In the genomic region with DNA sequence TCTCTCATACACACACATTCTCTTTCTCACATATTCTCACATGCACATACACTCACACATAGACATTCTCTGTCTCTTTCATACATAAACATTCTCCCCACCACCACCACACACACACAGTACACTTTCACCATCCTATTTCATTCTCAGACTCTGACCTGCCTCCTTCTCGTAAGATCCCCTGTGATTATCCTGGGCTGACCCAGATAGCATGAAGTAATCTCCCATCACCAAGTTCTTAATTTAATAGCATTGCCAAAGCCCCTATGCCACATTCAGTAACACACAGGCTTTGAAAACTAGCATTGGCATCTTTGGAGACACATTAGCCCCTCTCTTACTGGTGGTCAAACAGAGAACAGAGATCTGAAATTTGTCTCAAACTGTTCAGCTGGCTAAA, we compare ENCODE assay signal across 34 mouse cellular contexts.
"Had no signal": no experiment of that assay in that cellular context is flagged by ENCODE, and none has a peak within 500 bp of the region (broad histone marks: within the 10 kb centered on the region; RNA-seq: fewer than 3 reads in every experiment).

No protein-coding gene starts in this region.

- DNase-seq: heart, postnatal 10 days; heart, postnatal 14 days; heart, postnatal 36 days; heart, postnatal 4 days; kidney, adult 11 months; kidney, adult 18-20 months; kidney, adult 2 months; kidney, adult 8-10 months; kidney, adult 9 months; kidney, postnatal 10 days; kidney, postnatal 14 days; kidney, postnatal 25 days; kidney, postnatal 36 days; kidney, postnatal 4 days; layer of hippocampus, adult 9-11 months; layer of hippocampus, postnatal 36 days had no signal

- H3K9ac ChIP-seq: heart, embryonic 12.5 days; heart, embryonic 13.5 days; heart, embryonic 15.5 days; hindbrain, embryonic 12.5 days; hindbrain, embryonic 13.5 days; hindbrain, embryonic 14.5 days; hindbrain, embryonic 15.5 days; intestine, embryonic 15.5 days; kidney, embryonic 15.5 days had no signal

- H3K9me3 ChIP-seq: heart, embryonic 12.5 days; heart, embryonic 13.5 days; heart, embryonic 15.5 days; hindbrain, embryonic 10.5 days; hindbrain, embryonic 12.5 days; hindbrain, embryonic 13.5 days; hindbrain, embryonic 15.5 days; intestine, embryonic 15.5 days; kidney, embryonic 15.5 days had no signal

- H3K4me2 ChIP-seq: heart, embryonic 12.5 days; heart, embryonic 13.5 days; heart, embryonic 15.5 days; hindbrain, embryonic 12.5 days; hindbrain, embryonic 13.5 days; hindbrain, embryonic 14.5 days; hindbrain, embryonic 15.5 days; intestine, embryonic 15.5 days; kidney, embryonic 15.5 days had no signal

- H3K27me3 ChIP-seq: heart, embryonic 12.5 days; heart, embryonic 13.5 days; heart, embryonic 15.5 days; hindbrain, embryonic 12.5 days; hindbrain, embryonic 13.5 days; hindbrain, embryonic 15.5 days; intestine, embryonic 15.5 days; kidney, embryonic 15.5 days had no signal

- ATAC-seq: hindbrain, embryonic 16.5 days; hindbrain, postnatal 0 days; inflammation-experienced regulatory T-cells, adult 6 months; intestine, embryonic 15.5 days; intestine, embryonic 16.5 days; intestine, postnatal 0 days had no signal

- H3K4me3 ChIP-seq: heart, embryonic 12.5 days; heart, embryonic 13.5 days; heart, embryonic 15.5 days; hindbrain, embryonic 10.5 days; hindbrain, embryonic 12.5 days; hindbrain, embryonic 13.5 days; hindbrain, embryonic 15.5 days; intestine, embryonic 15.5 days; kidney, embryonic 15.5 days; layer of hippocampus, adult 2 months; left cerebral cortex, adult 2 months had no signal

- H3K36me3 ChIP-seq: heart, embryonic 12.5 days; heart, embryonic 13.5 days; heart, embryonic 15.5 days; hindbrain, embryonic 10.5 days; hindbrain, embryonic 12.5 days; hindbrain, embryonic 13.5 days; hindbrain, embryonic 15.5 days; intestine, embryonic 15.5 days; kidney, embryonic 15.5 days had no signal

- H3K27ac ChIP-seq: heart, embryonic 13.5 days; heart, embryonic 15.5 days; hindbrain, embryonic 10.5 days; hindbrain, embryonic 12.5 days; hindbrain, embryonic 13.5 days; hindbrain, embryonic 14.5 days; hindbrain, embryonic 15.5 days; hindbrain, postnatal 0 days; intestine, embryonic 15.5 days; kidney, embryonic 15.5 days; kidney, postnatal 0 days; layer of hippocampus, adult 2 months; left cerebral cortex, adult 2 months had no signal
